Mouse (Mus musculus): ENCODE results near the gene Dusp13. TPM values are rescaled to one million over a fixed set of nuclear protein-coding genes. Genes with fewer than 3 reads are reported as not detected.

Dusp13 gene
- total RNA-seq, 2 experiments from 2014 or later: not detected

DNA sequence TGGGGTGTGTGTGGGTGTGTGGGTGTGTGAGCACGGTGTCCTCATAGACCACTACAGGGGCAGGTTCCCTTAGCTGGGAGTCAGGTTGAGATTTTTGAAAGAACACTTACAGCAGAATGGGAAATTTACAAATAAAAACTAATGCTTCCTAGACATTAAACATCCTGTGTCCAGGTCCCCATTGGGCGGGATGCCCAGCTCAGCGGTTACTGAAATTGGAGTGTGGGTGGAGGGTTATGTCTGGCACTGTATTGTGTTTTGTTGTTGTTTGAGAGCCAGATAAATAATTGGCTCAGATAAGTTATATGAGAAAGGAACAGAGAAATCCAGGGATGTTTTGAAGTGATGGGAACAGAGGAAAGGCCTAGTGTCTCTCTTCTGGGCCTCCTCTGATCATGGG lies 59.9 kb downstream of the Dusp13 start:
- TF ChIP-seq CTCF (IDR thresholded peaks at IDR 0.05): no peak
- intact Hi-C loops (cut with DNase I): no loop called here
- DNase-seq (ENCODE audit: extremely low spot score in 1 of 2, low spot score in 2 of 2): no peak
- Histone ChIP-seq H3K27ac (no peak overlapping the region), H3K4me3 (no peak overlapping the region)

DNA sequence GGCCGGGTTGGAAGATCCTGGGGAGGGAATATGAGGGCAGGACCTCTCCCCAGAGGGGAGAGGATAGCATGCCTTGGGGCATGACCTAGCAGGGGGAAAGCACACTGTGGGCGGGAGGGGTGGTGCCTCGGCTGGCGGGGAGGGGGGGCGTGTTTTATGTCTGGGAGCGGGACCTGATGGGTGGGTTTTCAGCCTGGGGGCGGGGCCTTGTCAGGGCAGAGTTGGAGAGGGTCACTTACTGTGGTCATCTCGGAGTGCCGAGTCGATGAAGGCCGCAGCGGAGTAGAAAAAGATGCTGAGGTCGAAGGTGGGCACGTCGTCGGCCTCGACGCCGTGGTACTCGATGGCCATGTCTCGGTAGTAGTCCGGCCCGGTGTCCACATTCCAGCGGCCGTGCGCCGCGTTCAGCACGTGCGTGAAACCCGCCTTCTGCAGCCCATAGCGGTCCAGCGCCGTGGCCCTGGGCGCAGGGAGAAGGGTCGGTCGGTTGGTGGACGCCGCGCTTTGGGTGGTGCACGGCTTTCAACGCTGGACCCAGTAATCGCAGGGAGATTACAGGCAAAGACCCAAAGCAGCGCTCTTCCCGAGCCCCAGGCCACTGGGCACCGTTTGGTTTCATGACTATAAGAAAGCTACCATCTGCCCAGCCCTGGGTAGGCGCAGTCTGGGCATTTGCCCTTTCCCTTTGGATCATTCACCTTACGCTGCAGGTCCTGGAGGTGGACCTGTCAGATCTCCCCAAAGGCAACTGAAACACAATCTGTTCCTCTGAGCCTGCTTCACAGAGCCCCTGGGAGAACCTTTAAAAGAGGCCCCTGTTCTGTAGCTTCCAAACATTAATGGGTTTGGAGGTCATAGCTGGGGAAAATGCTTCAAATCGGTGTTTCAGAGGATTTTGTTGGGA lies 64.4 kb downstream of the Dusp13 start:
- TF ChIP-seq CTCF (IDR thresholded peaks at IDR 0.05): no peak
- Histone ChIP-seq H3K4me3 (no peak overlapping the region), H3K27ac (no peak overlapping the region)
- DNase-seq (ENCODE audit: extremely low spot score in 1 of 2, low spot score in 2 of 2): no peak
- intact Hi-C loops (cut with DNase I): loop anchor here (10.0 kb wide), 1 partner anchor 158 kb away; the partner anchor contains the start of gene Comtd1

DNA sequence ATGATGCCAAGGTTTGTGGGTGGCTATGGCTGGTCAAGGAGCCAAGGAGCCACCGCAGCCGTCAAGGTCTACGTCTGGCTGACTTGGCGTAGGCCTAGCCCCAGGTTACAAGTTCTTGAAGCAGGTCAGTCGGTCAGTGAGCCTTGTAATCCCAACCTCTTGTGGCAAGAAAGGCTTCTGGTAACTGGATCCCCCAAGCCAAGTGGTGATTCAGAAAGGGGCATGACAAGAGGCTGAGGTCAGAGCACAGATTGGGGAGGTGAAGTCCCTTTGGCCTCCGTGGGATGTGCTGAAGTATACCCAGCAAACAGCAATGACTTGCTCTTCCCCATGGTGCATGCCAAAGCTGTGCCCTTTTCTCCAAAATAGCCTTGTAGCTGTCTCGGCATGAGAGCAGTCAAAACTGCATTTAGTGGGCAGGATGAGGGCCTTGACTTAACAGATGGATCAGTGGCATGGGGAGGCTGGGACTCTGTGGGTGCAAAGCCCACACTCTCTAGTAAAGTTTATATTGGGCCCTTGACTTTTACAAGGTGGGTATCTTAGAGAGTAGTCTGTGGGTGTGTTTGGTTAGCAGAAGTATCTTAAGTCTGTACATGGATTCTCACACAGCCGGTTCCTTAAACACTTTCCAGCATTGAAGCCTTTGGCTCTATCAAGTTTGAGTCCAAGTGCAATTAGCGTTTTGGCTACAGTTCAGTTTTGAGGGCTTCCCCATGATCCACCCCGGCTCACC lies 65.4 kb downstream of the Dusp13 start:
- intact Hi-C loops (cut with DNase I): loop anchor here (10.0 kb wide), 1 partner anchor 159 kb away; the partner anchor contains the start of gene Comtd1
- Histone ChIP-seq H3K4me3 (no peak overlapping the region), H3K27ac (no peak overlapping the region)
- no peak for DNase-seq (ENCODE audit: extremely low spot score in 1 of 2, low spot score in 2 of 2)
- no peak for TF ChIP-seq CTCF (IDR thresholded peaks at IDR 0.05)

DNA sequence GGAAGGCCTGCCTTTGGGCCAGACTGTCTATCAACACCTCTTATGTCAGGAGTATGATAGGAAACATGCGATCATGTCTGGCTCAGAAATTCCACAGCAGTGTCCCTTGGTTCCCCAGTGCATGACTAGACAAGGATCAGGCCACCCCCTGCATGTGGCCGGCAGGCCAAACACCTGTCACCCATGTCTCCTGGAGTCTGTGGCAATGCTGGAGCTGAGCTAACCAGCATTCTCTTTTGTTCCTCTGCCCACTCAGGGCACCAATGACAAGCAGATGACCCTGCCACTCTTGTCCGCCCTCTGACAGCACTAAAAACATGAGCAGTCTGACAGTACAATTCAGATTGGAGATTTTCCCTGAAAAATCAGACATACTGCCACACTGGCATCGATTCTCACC lies 67.1 kb downstream of the Dusp13 start:
- intact Hi-C loops (cut with DNase I): loop anchor here (10.0 kb wide), 1 partner anchor 161 kb away; the partner anchor contains the start of gene Comtd1
- H3K4me3 ChIP-seq: no peak overlapping the region
- H3K27ac ChIP-seq: no peak overlapping the region
- DNase-seq (ENCODE audit: extremely low spot score in 1 of 2, low spot score in 2 of 2): no peak
- no peak for TF ChIP-seq CTCF (IDR thresholded peaks at IDR 0.05)

Other genes starting within 250 kb of the Dusp13 start
- gene Dupd1, start 36.6 kb downstream of the Dusp13 start, total RNA-seq (2021): not detected
- gene Samd8, start 650 bp downstream of the Dusp13 start, total RNA-seq (2021): 10 to 100 TPM; 75.1 to 79.7 TPM
- 100 to 1,000 TPM; 201 to 230 TPM for gene Vdac2, start 74.1 kb upstream of the Dusp13 start, total RNA-seq (2021)
- 10 to 100 TPM; 22.8 to 24.9 TPM for gene Comtd1, start 97.8 kb upstream of the Dusp13 start, total RNA-seq (2021)
- 1 to 10 TPM; 2.2 to 3.3 TPM for gene Zfp503, start 238.4 kb upstream of the Dusp13 start, total RNA-seq (2021)

Data from left cerebral cortex, adult 2 months (tissue).